Mouse (Mus musculus): ENCODE measurements around the gene Asic2.
A peak's percentile ranks its signal among the peaks of the same experiment; 100 is the strongest.

The Asic2 gene

DNA sequence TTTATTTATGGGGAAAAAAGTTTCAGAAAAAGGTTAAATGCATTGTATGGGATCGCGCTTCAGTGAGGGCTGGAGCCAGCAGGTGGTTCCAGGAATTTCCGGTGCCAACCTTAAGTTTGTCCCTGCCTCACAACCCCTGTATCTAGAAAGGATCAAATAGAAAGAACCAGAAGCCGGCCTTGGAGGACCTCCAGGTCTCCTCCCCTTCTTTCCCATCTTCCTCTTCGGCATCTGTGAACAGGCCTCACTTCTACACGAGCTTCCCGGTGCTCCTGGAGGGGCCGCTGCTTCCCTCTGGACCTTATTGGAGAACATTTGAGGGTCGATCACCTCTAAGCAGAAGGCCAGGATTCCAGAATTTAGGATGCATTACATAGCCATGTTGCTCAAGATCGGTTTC lies 1064.8 kb downstream of the Asic2 start:
- DNase-seq (ENCODE audit: low spot score): no peak

DNA sequence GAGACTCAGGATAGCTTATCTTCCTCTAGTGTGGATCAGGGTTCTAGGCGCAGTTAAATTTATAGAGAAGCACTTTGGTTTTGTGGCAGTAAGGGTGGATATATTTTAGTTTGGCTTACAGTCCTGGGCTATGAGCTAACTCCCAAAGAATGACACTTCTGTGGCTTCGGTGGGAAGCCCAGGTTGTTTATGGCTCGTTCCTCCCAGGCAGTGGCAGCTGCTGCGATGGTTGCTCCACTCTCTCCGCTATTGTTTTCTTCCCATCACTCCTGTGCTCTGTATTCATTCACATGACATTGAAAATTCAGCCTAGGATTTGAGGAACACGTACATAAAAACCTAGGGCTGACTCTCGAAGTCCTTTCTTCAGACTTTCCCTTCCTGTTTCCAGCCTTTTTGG lies 1065.6 kb downstream of the Asic2 start:
- no peak for DNase-seq (ENCODE audit: low spot score)

DNA sequence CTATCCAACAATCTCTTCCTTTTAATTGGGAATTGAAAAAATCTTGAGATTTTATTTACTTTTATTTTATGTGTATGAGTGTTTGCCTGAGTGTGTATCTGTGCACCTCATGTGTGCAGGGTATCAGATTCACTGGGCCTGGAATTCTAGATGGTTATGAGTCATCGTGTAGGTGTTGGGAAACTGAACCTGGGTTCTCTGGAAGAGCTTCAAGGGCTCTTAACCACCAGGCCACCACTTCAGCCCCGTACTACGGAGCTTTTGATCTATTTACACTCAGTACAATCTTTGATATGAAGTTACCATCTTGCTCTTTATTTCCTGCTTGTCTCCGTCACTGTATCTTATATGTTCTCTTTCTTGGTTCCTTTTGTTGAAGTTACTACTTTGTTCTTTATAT lies 1067.7 kb downstream of the Asic2 start:
- no peak for DNase-seq (ENCODE audit: low spot score)

DNA sequence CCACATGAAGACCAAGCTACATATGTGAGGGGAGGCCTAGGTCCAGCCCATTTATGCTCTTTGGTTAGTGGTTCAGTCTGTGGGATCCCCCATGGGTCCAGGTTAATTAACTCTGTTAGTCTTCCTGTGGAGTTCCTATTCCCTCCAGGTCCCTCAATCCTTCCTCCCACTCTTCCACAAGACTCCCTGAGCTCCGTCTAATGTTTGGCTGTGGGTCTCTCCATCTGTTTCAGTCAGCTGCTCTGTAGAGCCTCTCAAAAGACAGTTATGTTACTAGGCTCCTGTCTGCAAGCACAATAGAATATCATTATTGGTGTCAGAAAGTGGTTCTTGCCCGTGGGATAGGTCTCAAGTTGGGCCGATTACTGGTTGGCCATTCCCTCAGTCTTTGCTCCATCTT lies 1072.4 kb downstream of the Asic2 start:
- DNase-seq (ENCODE audit: low spot score): no peak

DNA sequence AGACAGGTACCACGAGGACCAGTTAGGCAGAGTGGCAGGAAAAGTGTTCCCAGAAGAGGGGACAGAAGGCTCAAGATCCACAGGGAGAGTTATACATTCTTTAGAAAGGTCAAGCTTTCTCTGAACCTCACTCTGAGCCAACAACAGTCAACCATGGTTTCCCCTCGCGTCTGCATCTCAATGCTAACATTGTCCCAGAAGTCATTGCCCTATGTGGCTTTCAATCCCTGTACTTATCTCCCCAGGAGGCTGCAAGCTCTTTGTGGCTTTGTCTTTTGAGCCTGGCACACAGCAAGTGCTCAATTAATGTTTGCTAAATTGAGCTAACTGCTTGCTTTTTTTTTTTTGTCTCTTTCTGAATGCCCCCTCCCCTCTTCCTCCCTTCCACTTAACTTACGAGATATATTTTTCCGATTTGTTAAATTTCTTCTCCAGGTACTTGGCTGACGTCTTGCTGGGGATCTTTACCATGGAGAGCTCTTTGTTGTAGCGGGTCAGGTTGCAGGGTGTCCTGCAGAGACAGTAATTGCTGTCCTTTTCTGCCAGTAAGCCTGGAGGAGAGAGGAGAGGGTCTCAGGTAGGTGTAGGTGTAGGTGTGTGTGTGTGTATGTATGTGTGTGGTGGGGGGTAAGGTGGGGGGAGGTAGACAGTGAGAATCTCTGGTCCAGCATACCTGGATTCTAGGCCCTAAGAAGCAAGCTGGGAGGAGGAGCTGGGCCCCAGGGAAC lies 1078.8 kb downstream of the Asic2 start:
- no peak for DNase-seq (ENCODE audit: low spot score)

DNA sequence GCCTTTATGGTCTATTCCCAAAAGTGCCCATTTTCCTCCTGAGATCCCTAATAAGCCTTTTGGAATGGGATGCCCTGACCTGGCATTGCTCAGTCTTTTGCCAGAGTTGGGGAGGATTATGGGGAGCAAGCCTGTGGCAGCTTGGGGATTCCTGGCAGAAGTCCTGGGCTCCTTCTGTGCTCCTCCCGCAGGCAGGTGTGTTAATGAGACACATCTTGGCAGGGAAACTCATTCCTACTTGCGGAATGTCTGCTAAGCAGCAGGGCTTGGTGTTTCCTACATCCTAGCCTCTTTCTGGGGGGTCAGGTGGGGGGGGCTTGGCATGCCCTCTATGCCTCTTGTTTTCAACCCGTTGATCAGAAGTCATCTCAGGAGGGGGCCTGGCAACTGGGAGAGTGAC lies 1081.2 kb downstream of the Asic2 start:
- DNase-seq (ENCODE audit: low spot score): no peak

DNA sequence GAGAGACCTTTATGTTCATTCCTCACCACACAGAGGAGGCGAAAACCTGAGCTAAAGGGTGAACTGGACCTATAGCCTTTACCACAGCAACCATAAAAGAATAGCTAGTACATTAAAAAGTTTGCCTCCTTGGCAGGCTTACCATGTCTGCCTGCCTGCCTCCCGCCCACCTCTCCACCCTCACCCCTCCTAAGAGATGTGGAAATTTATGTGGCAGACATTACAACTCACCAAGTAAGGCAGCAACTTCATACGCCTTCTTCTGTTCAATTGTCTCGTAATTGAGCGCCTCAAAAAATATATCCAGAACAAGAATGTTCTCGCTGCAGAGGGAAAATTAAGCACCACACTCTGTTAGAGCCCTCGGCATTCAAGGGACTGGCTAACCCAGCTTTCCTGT lies 1081.9 kb downstream of the Asic2 start:
- DNase-seq (ENCODE audit: low spot score): no peak

DNA sequence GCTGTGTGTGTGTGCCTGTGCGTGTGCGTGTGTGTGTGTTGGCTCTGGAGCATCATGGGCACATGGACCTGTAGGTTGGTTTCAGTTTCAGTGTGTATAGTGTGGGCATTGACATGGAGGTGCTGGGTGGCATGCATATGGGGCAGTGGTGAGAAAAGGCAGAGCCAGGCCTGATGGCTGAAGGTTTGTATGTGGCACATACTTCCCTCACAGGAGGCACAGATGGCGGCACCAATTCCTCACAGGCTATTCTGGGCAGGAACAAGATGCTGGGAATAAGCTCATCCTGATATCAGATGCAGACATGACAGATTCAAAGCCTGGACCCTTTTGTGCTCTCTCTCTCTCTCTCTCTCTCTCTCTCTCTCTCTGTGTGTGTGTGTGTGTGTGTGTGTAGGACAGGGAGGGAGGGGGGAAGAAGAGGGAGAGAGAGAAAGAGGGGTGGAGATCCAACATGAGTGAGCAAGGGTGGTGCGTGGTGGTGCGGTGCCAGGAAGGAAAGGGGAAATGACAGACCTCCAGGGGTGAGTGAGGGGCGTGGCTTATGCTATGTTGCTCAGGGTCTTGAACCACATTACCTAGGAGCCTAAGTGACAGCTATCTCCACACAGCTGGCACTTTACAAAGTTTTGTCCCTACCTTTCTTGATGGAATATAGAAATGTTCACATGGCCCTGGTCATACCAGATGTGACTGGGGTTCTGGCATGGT lies 1083.6 kb downstream of the Asic2 start:
- no peak for DNase-seq (ENCODE audit: low spot score)

DNA sequence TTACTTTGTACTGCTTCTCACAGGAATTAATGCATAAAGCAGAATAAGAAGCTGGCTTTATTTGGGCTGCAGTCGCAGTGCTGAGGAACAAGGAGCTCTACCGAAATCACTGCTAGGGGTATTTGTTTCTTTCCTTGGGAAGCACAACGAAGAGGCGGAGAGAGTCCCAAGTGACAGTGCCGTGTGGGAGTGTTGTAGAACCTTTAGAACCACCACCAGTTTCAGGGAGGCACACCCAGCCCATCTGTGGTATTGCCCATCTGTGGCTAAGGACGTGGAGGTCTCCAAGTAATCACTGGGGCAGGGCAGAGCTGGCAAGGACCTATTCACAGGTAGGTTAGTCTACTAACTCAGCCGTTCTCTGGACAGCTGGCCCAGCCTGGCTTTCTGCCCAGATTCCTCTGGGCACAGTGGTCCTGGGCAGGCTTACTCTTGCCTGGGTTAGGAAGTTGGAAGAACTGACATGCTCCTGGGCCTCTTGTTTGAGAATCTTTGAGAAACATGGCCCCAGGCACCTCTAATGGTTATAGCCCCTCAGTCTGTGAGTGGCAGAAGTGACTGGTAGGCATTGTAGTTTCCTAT lies 1085.9 kb downstream of the Asic2 start:
- DNase-seq (ENCODE audit: low spot score): no peak

DNA sequence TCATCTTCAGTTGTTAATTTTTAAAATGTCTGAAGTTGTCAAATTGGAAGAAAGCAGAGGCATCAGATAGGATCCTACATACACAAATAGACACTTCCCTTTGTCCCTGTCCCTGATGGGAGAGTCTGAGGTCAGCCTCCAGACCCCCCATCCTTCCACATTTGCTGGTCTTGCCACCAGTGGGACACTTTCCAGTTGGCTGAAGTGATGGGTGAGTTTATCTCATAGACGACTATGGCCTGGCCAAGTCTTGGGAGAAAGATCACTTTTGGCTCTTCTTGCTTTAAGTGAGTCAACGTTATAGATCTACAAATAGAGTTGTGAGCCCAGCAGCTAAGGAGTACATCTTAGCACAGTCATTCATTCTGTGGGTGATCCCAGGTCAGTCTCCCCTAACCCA lies 1090.2 kb downstream of the Asic2 start:
- DNase-seq (ENCODE audit: low spot score): no peak

DNA sequence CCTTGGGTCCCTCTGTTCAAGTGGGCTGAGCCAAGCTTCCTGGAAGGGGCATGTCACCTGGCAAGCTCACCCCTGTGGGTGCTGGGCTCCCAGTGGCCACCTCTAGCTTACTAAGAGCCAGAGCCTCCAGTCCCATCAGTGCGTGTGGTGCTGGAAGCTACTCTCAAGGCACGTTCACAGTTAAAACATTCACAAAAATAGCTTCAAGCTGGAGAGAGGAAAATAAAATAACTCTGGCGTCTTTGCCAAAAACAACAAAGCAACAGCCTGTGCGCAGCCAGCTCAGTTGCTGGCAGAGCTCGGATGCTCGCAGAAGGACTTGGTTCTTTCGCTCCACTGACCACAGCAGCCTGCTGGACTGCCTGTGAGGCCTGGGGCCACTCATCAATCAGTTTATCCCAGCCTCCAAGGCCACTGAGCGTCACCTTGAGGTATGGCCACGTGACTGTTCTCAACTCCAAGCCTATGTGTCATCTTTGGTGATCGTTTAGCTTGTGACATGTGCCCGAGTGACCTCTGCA lies 1091.1 kb downstream of the Asic2 start:
- DNase-seq (ENCODE audit: low spot score): peak; percentile 42

DNA sequence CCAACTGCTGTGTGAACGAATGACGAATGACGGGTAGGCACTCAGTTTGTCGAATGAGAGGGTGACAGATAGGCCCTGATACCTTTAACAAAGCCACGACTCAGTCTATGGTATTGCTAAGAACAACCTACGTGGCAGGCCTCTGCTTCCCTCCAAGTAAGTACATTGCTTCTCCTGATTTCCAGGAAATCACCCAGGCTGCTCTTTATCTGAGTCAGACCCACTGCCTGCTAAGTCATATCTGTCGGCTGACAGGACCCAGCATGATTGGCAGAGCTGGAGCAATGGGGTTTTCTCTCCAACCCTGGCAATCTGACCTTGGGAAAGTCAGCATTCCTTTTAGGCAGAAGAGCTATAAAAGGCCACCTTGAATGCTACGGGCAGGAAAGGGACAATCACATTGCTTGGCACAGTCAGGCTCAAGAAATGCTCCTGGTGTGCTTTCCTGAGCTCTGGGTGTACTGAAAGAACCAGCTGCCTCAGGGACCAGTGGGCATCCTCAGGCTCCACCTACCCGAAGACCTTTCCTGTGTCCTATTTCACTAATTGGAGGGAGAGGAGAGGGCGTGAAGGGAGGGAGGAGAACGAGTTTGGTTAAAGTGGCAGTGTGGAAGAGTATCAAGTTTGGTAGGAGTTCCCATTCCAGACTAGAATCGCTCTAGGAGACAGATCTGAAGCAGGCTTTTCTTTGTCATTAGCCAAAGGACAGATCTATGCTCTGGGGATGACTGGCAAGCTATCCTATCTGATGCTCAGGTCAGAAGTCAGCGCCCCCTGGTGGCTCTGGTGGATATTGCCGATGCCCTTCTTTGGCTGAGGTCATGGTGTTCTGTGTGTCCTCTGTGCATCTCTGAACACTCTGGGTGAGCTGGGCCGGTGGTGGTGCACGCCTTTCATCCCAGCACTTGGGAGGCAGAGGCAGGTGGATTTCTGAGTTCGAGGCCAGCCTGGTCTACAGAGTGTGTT lies 1095.5 kb downstream of the Asic2 start:
- peak; percentile 50 for DNase-seq (ENCODE audit: low spot score)

DNA sequence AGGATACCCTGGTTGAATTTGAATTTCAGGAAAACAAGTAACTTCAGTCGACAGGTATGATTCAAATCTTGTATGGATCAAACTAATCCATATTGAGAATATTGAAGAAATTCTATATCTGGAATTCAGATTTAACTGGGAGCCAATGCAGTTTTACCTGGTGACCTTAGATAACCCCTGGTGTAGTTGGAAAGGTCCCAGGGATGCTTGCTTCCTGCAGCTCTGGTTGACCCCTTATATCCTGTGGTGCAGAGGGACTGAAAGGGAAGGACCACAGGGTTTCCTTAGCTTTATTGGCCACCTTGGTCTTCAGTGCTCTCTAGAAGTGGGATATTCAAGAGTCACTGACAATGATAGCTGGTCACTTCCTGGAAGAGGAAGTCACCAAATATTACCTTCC lies 1100.2 kb downstream of the Asic2 start:
- DNase-seq (ENCODE audit: low spot score): no peak

DNA sequence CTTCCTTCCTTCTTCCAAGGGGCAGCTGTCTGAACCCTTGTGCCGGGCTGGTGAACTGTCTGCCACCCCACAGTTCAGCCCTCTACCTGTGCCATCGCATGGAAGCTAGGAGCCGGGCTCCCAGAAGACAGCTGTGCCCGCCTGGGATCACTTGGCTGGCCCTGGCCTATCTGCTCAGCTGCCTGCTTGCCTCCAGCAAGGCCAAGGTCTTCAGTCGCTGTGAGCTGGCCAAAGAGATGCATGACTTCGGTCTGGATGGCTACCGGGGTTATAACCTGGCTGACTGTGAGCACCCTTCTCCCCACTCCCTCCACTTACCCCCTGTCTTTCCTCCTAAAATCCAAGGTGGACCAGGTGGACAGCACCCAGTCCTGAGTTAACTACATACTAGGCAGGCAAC lies 1105.3 kb downstream of the Asic2 start:
- DNase-seq (ENCODE audit: low spot score): no peak

DNA sequence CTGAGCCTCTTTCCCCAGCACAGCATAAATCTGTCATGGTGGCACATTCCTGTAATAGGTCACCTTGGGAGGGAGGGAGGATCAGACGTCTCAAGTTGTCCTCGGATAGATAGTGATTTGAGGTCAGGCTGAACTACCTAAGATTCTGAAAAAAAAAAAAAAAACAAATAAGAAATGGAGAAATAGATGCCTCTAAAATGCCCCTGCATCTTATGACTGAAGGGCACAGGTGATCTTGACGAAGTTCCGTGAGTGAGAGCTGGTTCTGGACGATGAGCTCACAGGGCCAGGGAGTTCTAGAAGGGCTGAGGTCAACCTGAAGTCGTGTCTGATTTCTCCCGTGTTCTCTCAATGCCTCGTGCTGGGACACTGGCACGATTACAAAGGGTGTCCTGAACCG lies 1110.2 kb downstream of the Asic2 start, which contains the start of gene Spaca3:
Spaca3 (plus strand) TSS at position 301 of the 400 bp plus-strand sequence.
- no peak for DNase-seq (ENCODE audit: low spot score)

DNA sequence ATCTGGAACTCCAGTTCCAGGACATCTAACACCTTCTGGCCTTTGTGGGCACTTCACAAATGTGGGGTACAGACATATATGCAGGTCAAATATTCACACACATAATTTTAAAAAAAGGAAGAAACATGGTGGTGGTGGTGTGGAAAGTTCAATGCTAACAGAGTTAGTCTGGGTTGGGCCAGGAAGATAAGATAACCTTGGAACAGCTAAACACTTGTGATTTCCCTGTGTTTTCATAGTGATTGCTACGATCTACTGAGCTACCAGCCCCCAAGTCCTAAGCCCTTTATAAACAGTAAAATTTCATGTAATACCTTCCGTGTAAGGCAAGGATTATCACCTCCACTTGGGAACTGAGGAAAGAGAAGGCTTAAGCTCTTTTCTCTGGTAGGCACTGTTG lies 1111.4 kb downstream of the Asic2 start:
- DNase-seq (ENCODE audit: low spot score): no peak

DNA sequence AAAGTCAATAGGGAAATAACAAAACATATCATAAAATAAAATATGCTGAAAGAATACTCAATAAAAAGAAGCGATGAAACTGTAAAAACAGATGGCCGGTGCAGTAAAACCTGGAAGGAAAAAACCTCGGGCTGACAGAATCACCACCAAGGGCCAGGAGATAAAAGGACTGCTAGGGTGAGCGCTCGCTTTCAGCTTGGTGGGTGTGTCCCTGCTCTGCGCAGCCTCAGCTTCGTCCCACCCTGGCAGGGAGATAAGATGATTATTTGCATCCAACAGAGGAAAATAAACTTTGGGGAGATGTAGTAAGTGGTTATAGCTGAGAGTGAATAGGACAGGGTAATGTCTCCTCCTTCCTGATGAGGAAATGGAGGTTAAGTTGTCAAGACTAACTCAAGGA lies 1113.3 kb downstream of the Asic2 start:
- no peak for DNase-seq (ENCODE audit: low spot score)

DNA sequence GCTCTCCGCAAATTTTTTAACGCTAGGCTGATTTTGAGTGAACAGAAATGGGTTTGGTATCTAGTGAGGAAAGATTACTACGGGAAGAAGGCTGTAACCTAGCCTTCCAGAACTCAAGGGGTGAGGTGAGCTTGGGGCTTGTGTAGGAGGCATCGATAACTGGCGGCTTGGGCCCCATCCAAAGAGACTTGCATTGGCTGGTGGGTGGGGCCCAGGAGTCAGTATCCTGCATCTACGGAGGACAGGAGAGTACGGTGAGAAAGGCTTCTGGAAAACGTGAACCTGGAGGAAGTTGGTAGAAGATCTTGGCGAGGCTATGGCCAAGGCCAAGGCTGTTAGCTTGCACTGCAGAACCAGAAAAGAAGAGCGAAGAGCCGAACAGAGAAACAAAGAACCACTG lies 1113.8 kb downstream of the Asic2 start:
- no peak for DNase-seq (ENCODE audit: low spot score)

DNA sequence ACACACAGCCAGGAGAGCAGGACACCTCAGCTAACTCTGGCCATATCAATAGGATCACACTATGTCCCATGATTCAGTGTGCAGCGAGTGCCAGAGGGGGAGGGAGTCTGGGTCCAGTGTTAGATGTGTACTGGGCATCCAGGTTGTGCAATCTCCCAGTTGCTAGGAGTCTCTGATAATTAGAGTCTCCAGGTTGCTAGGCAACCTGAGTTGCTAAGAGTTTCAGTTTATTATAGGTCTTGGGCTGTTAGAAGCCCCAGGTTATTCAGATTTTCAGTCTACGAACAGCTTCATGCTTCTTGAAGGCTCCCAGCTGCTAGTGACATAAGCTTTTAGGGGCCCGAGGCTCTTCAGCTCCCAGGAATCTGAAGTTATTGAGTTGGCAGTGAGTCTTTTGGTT lies 1115.2 kb downstream of the Asic2 start:
- no peak for DNase-seq (ENCODE audit: low spot score)

DNA sequence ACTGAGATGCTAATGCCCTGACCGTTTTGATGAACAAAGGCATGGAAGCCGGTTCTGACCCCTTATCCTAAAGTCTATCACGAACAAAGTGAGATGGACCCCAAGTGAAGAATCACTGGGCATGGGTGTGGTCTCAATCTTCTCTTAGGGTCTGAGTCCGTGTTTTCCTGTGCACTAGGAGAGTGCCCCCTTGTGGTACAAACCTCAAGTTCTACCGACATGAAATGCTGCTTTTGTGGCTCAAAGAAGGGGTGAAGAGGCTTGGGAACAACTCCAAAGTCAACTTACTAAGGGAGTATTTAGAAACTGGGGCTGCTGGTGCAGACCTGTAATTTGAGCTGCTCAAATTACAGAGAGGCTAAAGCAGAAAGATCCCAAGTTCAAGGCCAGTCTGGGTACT lies 1116.4 kb downstream of the Asic2 start:
- no peak for DNase-seq (ENCODE audit: low spot score)

DNA sequence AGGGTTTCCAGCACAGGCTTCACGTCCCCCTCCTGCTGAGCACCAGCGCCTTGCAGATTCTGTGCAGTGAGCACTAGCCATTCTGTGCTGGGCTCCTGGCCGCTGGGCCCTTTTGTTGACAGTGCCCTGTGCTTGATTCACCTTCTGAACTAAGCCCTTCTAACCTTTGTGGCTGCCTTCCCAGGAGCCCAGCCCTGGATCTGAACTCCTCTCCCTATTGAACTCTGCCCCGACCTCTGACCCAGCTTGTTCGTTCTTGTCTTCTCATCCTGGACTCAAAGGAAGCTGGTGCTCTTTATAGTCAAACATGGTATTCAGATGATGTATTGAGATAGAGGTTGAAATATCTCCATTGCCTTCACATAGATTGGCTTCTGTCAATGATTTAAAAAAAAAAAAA lies 1120.1 kb downstream of the Asic2 start:
- no peak for DNase-seq (ENCODE audit: low spot score)

DNA sequence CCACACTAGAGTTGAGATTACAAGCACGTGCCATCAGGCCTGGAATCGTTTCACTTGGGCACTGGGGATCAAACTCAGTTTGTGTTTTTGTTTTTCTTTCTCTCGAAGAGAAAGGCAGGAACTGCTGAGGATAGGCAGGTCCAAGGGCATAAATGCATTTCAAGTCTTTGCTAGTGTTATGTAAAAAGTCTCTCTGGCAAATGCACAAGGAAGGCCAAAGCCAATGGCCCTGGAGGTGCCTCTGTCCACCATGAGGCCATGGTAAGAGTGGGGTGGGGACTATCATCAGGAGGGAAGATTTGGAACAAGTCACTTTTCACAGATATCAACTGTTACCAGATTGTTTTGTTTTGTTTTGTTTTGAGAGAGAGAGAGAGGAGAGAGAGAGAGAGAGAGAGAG lies 1122.1 kb downstream of the Asic2 start:
- DNase-seq (ENCODE audit: low spot score): no peak

All from ovary, postnatal 14 days (tissue).